Mouse (Mus musculus): ENCODE measurements around the gene Pcyox1. TPM values are rescaled to one million over a fixed set of nuclear protein-coding genes. Genes with fewer than 3 reads are reported as not detected.
"Not testable (repeated sequence)": the region's sequence is repeated elsewhere in the genome, so short reads cannot be mapped to it uniquely, and the experiment has no call there.

Gene Pcyox1
- total and polyA plus RNA-seq, 3 experiments: 16.0 to 28.1 TPM; not detected in 1

DNA sequence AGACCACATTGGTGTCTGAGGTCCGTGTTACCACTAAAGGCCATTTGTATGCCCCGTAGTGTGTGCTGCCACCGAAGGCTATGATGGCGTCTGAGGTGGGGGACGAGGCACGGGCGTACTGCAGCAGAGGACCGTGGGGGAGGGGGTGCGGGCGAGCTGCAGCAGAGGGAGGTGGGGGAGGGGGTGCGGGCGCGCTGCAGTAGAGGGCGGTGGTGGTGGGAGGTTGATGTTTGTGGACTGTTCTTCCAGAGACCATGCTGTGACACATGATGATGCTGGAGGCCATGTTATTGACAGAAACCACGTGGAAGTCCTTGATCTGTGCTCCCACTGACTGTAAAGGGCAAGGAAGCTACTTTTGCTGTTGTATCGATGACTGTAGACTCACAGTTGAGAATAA lies 13.6 kb downstream of the Pcyox1 start:
- no peak overlapping the region for H3K9ac ChIP-seq (ENCODE audit: control insufficient read depth, low read depth, low read length, poor library complexity, severe bottlenecking)
- TF ChIP-seq TCF12 (IDR thresholded peaks at IDR 0.05; ENCODE audit: low read depth, low read length): no peak
- TF ChIP-seq USF1 (IDR thresholded peaks at IDR 0.05; ENCODE audit: low read depth, low read length): no peak
- TF ChIP-seq MYB (IDR thresholded peaks at IDR 0.05; ENCODE audit: low read depth, low read length): no peak
- TF ChIP-seq BHLHE40 (IDR thresholded peaks at IDR 0.05; ENCODE audit: borderline replicate concordance, low read depth, low read length): no peak
- no peak for TF ChIP-seq TBP (IDR thresholded peaks at IDR 0.05; ENCODE audit: low read depth, low read length)
- H3K36me3 ChIP-seq (ENCODE audit: control insufficient read depth in 1 of 2, insufficient read depth in 2 of 2, low read length in 2 of 2): peaks cover 2 to 19% of the 10 kb centered on the region in 2 experiments
- no peaks in the 10 kb centered on the region for H3K27me3 ChIP-seq (ENCODE audit: control insufficient read depth in 1 of 2, insufficient read depth in 2 of 2, low read length in 2 of 2)
- DNase-seq (ENCODE audit: low read depth, low spot score): no peak
- no peaks in the 10 kb centered on the region; the same call in 1 of the 2 replicates for H3K79me2 ChIP-seq (ENCODE audit: control insufficient read depth, insufficient read depth, low read length, poor library complexity)
- no peaks in the 10 kb centered on the region for H3K9me3 ChIP-seq (replicated peaks; ENCODE audit: insufficient read depth, low read length)
- H3K4me3 ChIP-seq (ENCODE audit: control insufficient read depth in 1 of 2, insufficient read depth in 1 of 2, low read depth in 2 of 2, low read length in 2 of 2): no peak overlapping the region
- H3K27ac ChIP-seq (ENCODE audit: control insufficient read depth, low read depth, low read length): peak overlapping the region; percentile 12; the same call in 1 of the 2 replicates
- peaks cover 9 to 18% of the 10 kb centered on the region in 2 experiments for H3K4me1 ChIP-seq (ENCODE audit: control insufficient read depth in 1 of 2, insufficient read depth in 2 of 2, low read length in 2 of 2)

DNA sequence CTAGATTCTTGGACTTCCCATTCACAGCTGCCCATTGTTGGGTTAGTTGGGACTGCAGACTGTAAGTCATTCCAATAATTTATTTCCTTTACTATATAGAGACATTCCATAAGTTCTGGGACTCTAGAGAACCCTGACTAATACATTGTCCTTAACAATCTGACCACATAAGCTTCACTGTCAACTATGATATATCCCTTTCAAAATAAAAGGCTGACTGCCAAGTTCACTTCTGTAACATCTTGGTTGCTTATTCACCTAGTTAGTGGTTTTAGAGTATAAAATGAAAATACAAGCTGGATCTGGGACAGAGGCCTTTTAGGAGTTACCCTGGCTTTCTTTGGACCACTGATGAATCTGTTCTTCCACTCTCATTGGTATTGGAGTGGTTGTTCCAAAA lies 14.4 kb downstream of the Pcyox1 start:
- Histone ChIP-seq H3K9me3 (replicated peaks; ENCODE audit: insufficient read depth, low read length) (no peaks in the 10 kb centered on the region), H3K79me2 (ENCODE audit: control insufficient read depth, insufficient read depth, low read length, poor library complexity) (no peaks in the 10 kb centered on the region; the same call in 1 of the 2 replicates), H3K4me3 (ENCODE audit: control insufficient read depth in 1 of 2, insufficient read depth in 1 of 2, low read depth in 2 of 2, low read length in 2 of 2) (no peak overlapping the region), H3K4me1 (ENCODE audit: control insufficient read depth in 1 of 2, insufficient read depth in 2 of 2, low read length in 2 of 2) (peaks cover 9 to 18% of the 10 kb centered on the region in 2 experiments), H3K27me3 (ENCODE audit: control insufficient read depth in 1 of 2, insufficient read depth in 2 of 2, low read length in 2 of 2) (no peaks in the 10 kb centered on the region), H3K9ac (ENCODE audit: control insufficient read depth, low read depth, low read length, poor library complexity, severe bottlenecking) (no peak overlapping the region), H3K27ac (ENCODE audit: control insufficient read depth, low read depth, low read length) (no peak overlapping the region), H3K36me3 (ENCODE audit: control insufficient read depth in 1 of 2, insufficient read depth in 2 of 2, low read length in 2 of 2) (peaks cover 7 to 19% of the 10 kb centered on the region in 2 experiments)
- TF ChIP-seq POLR2AphosphoS5 (IDR thresholded peaks at IDR 0.05; ENCODE audit: borderline replicate concordance, low read depth, low read length) (no peak), MAZ (IDR thresholded peaks at IDR 0.05; ENCODE audit: low read depth, low read length) (no peak), CTCF (IDR thresholded peaks at IDR 0.05 in 2 of 3, conservative IDR thresholded peaks at IDR 0.05 in 1 of 3; ENCODE audit: control insufficient read depth in 1 of 3, insufficient read depth in 1 of 3, low read depth in 2 of 3, low read length in 3 of 3, poor library complexity in 1 of 3, severe bottlenecking in 1 of 3) (no peak), EP300 (IDR thresholded peaks at IDR 0.05; ENCODE audit: low read depth in 1 of 2, low read length in 2 of 2) (no peak), GATA1 (IDR thresholded peaks at IDR 0.05; ENCODE audit: low read depth, low read length) (no peak), GABPA (IDR thresholded peaks at IDR 0.05; ENCODE audit: low read depth, low read length) (no peak), SMC3 (IDR thresholded peaks at IDR 0.05; ENCODE audit: low read depth, low read length) (no peak), TAL1 (IDR thresholded peaks at IDR 0.05; ENCODE audit: low read length) (no peak), MEF2A (IDR thresholded peaks at IDR 0.05; ENCODE audit: extremely low read depth, insufficient replicate concordance, low read depth, low read length, poor library complexity, severe bottlenecking) (no peak), HCFC1 (IDR thresholded peaks at IDR 0.05; ENCODE audit: low read depth, low read length) (no peak), POLR2AphosphoS2 (IDR thresholded peaks at IDR 0.05; ENCODE audit: low read length) (no peak), ZNF384 (IDR thresholded peaks at IDR 0.05; ENCODE audit: low read depth, low read length) (no peak), NRF1 (IDR thresholded peaks at IDR 0.05; ENCODE audit: insufficient read depth, low read depth, low read length, poor library complexity, severe bottlenecking) (no peak), UBTF (IDR thresholded peaks at IDR 0.05; ENCODE audit: borderline replicate concordance, insufficient read depth, low read depth, low read length) (no peak), TBP (IDR thresholded peaks at IDR 0.05; ENCODE audit: low read depth, low read length) (no peak), CHD2 (IDR thresholded peaks at IDR 0.05; ENCODE audit: low read length) (no peak), POLR2A (IDR thresholded peaks at IDR 0.05; ENCODE audit: control insufficient read depth in 1 of 2, insufficient read depth in 1 of 2, low read depth in 1 of 2, low read length in 2 of 2, poor library complexity in 1 of 2) (no peak), SIN3A (IDR thresholded peaks at IDR 0.05; ENCODE audit: low read length) (no peak)
- DNase-seq (ENCODE audit: low read depth, low spot score): no peak

DNA sequence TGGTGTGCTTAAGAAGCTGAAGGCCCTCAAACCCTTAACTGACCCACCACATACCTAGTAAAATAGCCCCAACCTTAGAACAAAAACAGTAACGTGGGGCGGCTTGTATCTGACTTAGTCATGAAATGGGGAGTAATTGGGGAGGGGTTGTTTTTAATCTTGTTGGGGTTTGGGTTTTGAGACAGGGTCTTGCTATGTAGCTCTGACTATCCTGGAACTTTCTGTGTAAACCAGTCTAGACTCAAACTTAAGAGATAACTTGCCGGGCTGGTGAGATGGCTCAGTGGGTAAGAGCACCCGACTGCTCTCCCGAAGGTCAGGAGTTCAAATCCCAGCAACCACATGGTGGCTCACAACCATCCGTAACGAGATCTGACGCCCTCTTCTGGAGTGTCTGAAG lies 16.8 kb downstream of the Pcyox1 start:
- not testable (repeated sequence) for DNase-seq (ENCODE audit: low read depth, low spot score); H3K36me3 ChIP-seq (ENCODE audit: control insufficient read depth in 1 of 2, insufficient read depth in 2 of 2, low read length in 2 of 2); H3K4me3 ChIP-seq (ENCODE audit: control insufficient read depth in 1 of 2, insufficient read depth in 1 of 2, low read depth in 2 of 2, low read length in 2 of 2); H3K27ac ChIP-seq (ENCODE audit: control insufficient read depth, low read depth, low read length); H3K79me2 ChIP-seq (ENCODE audit: control insufficient read depth, insufficient read depth, low read length, poor library complexity); H3K27me3 ChIP-seq (ENCODE audit: control insufficient read depth in 1 of 2, insufficient read depth in 2 of 2, low read length in 2 of 2); H3K9ac ChIP-seq (ENCODE audit: control insufficient read depth, low read depth, low read length, poor library complexity, severe bottlenecking); H3K9me3 ChIP-seq (replicated peaks; ENCODE audit: insufficient read depth, low read length)
- peaks cover 1 to 11% of the 10 kb centered on the region in 2 experiments; a peak in 3 of 4 replicates for H3K4me1 ChIP-seq (ENCODE audit: control insufficient read depth in 1 of 2, insufficient read depth in 2 of 2, low read length in 2 of 2)
